Mouse (Mus musculus): ENCODE measurements around the gene C130032M10Rik. TPM values are rescaled to one million over a fixed set of nuclear protein-coding genes. Genes with fewer than 3 reads are reported as not detected.
"Not testable (repeated sequence)": the region's sequence is repeated elsewhere in the genome, so short reads cannot be mapped to it uniquely, and the experiment has no call there.

The C130032M10Rik gene
- total RNA-seq, 1 experiment, result 1.8 TPM

DNA sequence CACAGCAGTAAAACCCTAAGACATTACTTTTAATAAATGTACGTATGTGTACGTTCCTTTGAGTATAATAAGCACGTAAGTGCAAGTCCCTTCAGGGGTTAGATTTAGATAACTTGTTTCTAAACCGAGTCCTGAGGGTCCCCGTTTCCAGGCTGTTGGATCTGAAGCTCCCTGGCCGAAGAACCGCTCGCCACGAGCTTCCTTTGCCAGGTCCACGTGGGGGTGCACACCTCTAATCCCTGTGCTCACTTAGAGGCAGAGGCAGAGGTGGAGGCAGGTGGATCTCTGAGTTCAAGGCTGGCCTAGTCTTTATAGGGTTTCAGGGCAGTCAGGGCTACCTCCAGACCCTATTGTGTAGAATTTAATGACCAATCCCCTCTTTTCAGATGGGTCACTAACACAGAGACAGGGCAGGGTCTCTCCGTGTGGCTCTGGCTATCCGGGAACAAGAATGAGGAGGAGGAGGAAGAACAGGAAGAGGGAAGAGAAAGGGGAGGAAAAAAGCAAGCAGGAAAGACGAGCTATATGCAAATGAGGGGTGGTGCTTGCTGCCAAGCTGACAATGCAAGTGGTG lies 2.5 kb downstream of the C130032M10Rik start:
- peaks cover 46% of the 10 kb centered on the region for H3K36me3 ChIP-seq (ENCODE audit: control insufficient read depth, insufficient read depth, low read length, poor library complexity, severe bottlenecking)

DNA sequence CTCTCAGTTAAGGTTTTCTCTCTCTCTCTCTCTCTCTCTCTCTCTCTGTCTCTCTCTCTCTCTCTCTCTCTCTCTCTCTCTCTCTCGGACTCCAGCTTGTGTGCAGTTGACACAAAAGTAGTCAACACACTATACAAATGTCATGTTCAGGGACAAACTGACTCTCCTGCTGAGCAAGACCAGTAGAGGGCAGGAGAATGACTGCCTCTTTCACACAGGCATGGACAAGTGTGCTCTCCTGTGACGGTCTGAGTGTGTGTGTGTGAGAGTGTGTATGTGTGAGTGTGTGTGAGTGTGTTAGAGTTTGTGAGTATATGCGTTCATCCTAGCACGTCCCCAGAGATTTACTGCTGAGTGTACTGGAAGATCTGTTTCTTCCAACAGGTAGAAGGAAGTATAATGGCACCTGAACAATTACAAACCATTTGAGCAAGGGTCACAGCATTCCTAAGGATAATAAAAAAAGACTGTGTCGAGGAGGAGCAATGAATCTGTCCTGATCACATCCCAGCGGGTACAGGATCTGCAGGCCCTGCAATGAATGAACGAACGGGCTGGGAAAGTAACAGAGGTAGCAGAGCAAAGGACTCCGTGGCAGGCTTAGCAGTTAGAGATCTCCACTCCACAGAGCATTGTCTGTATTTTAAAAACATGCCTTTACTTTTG lies 3.4 kb downstream of the C130032M10Rik start:
- Histone ChIP-seq H3K9me3 (ENCODE audit: control insufficient read depth, insufficient read depth, low read depth, low read length) (no peaks in the 10 kb centered on the region), H3K4me1 (ENCODE audit: control insufficient read depth in 2 of 2, insufficient read depth in 2 of 2, low read length in 2 of 2, poor library complexity in 1 of 2) (peaks cover 13 to 37% of the 10 kb centered on the region in 2 experiments), H3K27ac (ENCODE audit: insufficient read depth, low read depth, low read length, poor library complexity, severe bottlenecking) (no peak overlapping the region), H3K36me3 (ENCODE audit: control insufficient read depth, insufficient read depth, low read length, poor library complexity, severe bottlenecking) (peaks cover 44% of the 10 kb centered on the region), H3K4me3 (ENCODE audit: insufficient read depth in 1 of 2, low read depth in 1 of 2, low read length in 2 of 2, poor library complexity in 1 of 2, severe bottlenecking in 1 of 2) (no peak overlapping the region), H3K9ac (ENCODE audit: insufficient read depth, low read depth, low read length, poor library complexity, severe bottlenecking) (no peak overlapping the region)
- no peak for DNase-seq (ENCODE audit: low read depth, low spot score)
- TF ChIP-seq HCFC1 (IDR thresholded peaks at IDR 0.05; ENCODE audit: borderline replicate concordance, insufficient read depth, low read length) (no peak), CHD2 (IDR thresholded peaks at IDR 0.05; ENCODE audit: low read depth, low read length) (no peak), ZC3H11A (IDR thresholded peaks at IDR 0.05; ENCODE audit: borderline replicate concordance, low read depth, low read length) (no peak), MAFK (IDR thresholded peaks at IDR 0.05; ENCODE audit: insufficient read depth, low read depth, low read length) (no peak)
- in situ Hi-C loops (cut with MboI; ENCODE audit: low sequenced_read_pairs in 2 of 2, unreplicated experiment in 2 of 2), result no loop called here

More for the DNA sequence above, 2.5 kb downstream of the C130032M10Rik start:
- TF ChIP-seq CHD2 (IDR thresholded peaks at IDR 0.05; ENCODE audit: low read depth, low read length) (no peak), MAFK (IDR thresholded peaks at IDR 0.05; ENCODE audit: insufficient read depth, low read depth, low read length) (no peak)
- no peak overlapping the region for H3K4me3 ChIP-seq (ENCODE audit: insufficient read depth in 1 of 2, low read depth in 1 of 2, low read length in 2 of 2, poor library complexity in 1 of 2, severe bottlenecking in 1 of 2)
- H3K9me3 ChIP-seq (ENCODE audit: control insufficient read depth, insufficient read depth, low read depth, low read length), result no peaks in the 10 kb centered on the region
- peak overlapping the region; percentile 27; the same call in 1 of the 2 replicates for H3K27ac ChIP-seq (ENCODE audit: insufficient read depth, low read depth, low read length, poor library complexity, severe bottlenecking)
- peaks cover 13 to 39% of the 10 kb centered on the region in 2 experiments for H3K4me1 ChIP-seq (ENCODE audit: control insufficient read depth in 2 of 2, insufficient read depth in 2 of 2, low read length in 2 of 2, poor library complexity in 1 of 2)
- H3K9ac ChIP-seq (ENCODE audit: insufficient read depth, low read depth, low read length, poor library complexity, severe bottlenecking), result peak overlapping the region; percentile 3; the same call in 1 of the 2 replicates
- in situ Hi-C loops (cut with MboI; ENCODE audit: low sequenced_read_pairs in 2 of 2, unreplicated experiment in 2 of 2), result no loop called here
- no peak for DNase-seq (ENCODE audit: low read depth, low spot score)

DNA sequence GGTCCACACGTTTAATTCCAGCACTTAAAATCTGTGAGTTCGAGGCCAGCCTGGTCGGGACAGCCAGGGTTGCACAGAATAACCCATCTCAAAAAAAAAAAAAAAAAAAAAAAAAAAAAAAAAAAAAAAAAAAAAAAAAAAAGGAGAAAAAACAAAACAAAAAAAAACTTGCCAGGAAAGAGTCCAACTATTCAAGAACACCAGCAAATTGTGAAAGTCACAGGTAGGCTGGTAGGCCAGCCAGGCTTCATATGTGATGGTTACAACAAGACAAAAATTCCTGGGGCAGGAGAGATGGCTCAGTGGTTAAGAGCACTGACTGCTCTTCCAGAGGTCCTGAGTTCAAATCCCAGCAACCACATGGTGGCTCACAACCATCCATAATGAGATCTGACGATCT lies 5.0 kb downstream of the C130032M10Rik start:
- H3K27ac ChIP-seq (ENCODE audit: insufficient read depth, low read depth, low read length, poor library complexity, severe bottlenecking); H3K4me3 ChIP-seq (ENCODE audit: insufficient read depth in 1 of 2, low read depth in 1 of 2, low read length in 2 of 2, poor library complexity in 1 of 2, severe bottlenecking in 1 of 2); H3K9me3 ChIP-seq (ENCODE audit: control insufficient read depth, insufficient read depth, low read depth, low read length); in situ Hi-C loops (cut with MboI; ENCODE audit: low sequenced_read_pairs in 2 of 2, unreplicated experiment in 2 of 2); DNase-seq (ENCODE audit: low read depth, low spot score); H3K9ac ChIP-seq (ENCODE audit: insufficient read depth, low read depth, low read length, poor library complexity, severe bottlenecking): not testable (repeated sequence)
- peak; percentile 81 for TF ChIP-seq ZNF384 (IDR thresholded peaks at IDR 0.05; ENCODE audit: low read depth, low read length)
- peaks cover 43% of the 10 kb centered on the region for H3K36me3 ChIP-seq (ENCODE audit: control insufficient read depth, insufficient read depth, low read length, poor library complexity, severe bottlenecking)
- H3K4me1 ChIP-seq (ENCODE audit: control insufficient read depth in 2 of 2, insufficient read depth in 2 of 2, low read length in 2 of 2, poor library complexity in 1 of 2), result peaks cover 8 to 43% of the 10 kb centered on the region in 2 experiments; a peak in 3 of 4 replicates

DNA sequence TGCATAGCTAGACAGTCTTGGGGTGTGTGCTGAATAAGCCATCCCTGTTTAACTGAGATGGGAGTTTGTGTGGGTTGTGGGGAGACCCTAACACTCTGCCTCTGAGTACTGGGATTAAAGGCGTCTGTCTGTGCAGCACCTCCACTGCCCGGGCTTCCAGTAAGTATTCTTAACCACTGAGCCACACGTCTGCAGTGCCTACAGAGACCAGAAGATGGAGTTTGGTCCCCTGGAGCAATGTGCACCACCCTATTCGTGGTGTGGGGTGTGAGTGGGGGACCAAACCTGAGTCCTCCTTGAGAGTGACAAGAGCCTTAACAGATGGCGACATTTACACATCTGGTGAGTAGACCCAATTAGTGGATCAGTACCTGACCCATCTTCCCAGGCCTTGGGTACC lies 6.5 kb downstream of the C130032M10Rik start:
- H3K9me3 ChIP-seq (ENCODE audit: control insufficient read depth, insufficient read depth, low read depth, low read length), result no peaks in the 10 kb centered on the region
- peaks cover 37% of the 10 kb centered on the region for H3K36me3 ChIP-seq (ENCODE audit: control insufficient read depth, insufficient read depth, low read length, poor library complexity, severe bottlenecking)
- in situ Hi-C loops (cut with MboI; ENCODE audit: low sequenced_read_pairs in 2 of 2, unreplicated experiment in 2 of 2), result no loop called here
- no peak for DNase-seq (ENCODE audit: low read depth, low spot score)
- no peak overlapping the region for H3K9ac ChIP-seq (ENCODE audit: insufficient read depth, low read depth, low read length, poor library complexity, severe bottlenecking)
- peaks cover 8 to 37% of the 10 kb centered on the region in 2 experiments; a peak in 3 of 4 replicates for H3K4me1 ChIP-seq (ENCODE audit: control insufficient read depth in 2 of 2, insufficient read depth in 2 of 2, low read length in 2 of 2, poor library complexity in 1 of 2)
- TF ChIP-seq ZNF384 (IDR thresholded peaks at IDR 0.05; ENCODE audit: low read depth, low read length), result no peak
- no peak for TF ChIP-seq HCFC1 (IDR thresholded peaks at IDR 0.05; ENCODE audit: borderline replicate concordance, insufficient read depth, low read length)
- TF ChIP-seq CHD2 (IDR thresholded peaks at IDR 0.05; ENCODE audit: low read depth, low read length), result no peak
- H3K4me3 ChIP-seq (ENCODE audit: insufficient read depth in 1 of 2, low read depth in 1 of 2, low read length in 2 of 2, poor library complexity in 1 of 2, severe bottlenecking in 1 of 2), result no peak overlapping the region
- no peak overlapping the region for H3K27ac ChIP-seq (ENCODE audit: insufficient read depth, low read depth, low read length, poor library complexity, severe bottlenecking)

DNA sequence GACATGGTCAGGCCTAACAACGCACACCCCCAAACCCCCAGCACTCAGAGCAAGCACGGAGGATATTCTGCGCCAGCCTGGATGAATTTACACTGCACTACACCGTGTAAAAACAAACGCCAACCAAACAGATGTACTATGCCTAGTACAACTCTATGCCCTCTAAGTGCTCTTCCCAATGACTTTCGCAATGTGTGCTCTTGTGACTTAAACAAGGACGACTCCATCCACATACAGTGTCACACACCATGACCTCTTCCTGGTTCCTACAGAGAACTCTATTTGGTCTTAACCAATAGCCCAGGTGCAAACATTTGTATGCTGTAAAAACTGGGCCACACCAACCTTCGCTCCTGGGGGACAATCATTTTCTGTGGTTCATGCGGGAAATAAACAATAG lies 7.0 kb downstream of the C130032M10Rik start:
- no peak overlapping the region for H3K9ac ChIP-seq (ENCODE audit: insufficient read depth, low read depth, low read length, poor library complexity, severe bottlenecking)
- TF ChIP-seq MAFK (IDR thresholded peaks at IDR 0.05; ENCODE audit: insufficient read depth, low read depth, low read length) (no peak), ZC3H11A (IDR thresholded peaks at IDR 0.05; ENCODE audit: borderline replicate concordance, low read depth, low read length) (no peak), ZNF384 (IDR thresholded peaks at IDR 0.05; ENCODE audit: low read depth, low read length) (no peak)
- H3K36me3 ChIP-seq (ENCODE audit: control insufficient read depth, insufficient read depth, low read length, poor library complexity, severe bottlenecking), result peaks cover 37% of the 10 kb centered on the region
- no peak for DNase-seq (ENCODE audit: low read depth, low spot score)
- H3K4me3 ChIP-seq (ENCODE audit: insufficient read depth in 1 of 2, low read depth in 1 of 2, low read length in 2 of 2, poor library complexity in 1 of 2, severe bottlenecking in 1 of 2), result no peak overlapping the region
- H3K9me3 ChIP-seq (ENCODE audit: control insufficient read depth, insufficient read depth, low read depth, low read length), result no peaks in the 10 kb centered on the region
- peaks cover 8 to 32% of the 10 kb centered on the region in 2 experiments for H3K4me1 ChIP-seq (ENCODE audit: control insufficient read depth in 2 of 2, insufficient read depth in 2 of 2, low read length in 2 of 2, poor library complexity in 1 of 2)
- in situ Hi-C loops (cut with MboI; ENCODE audit: low sequenced_read_pairs in 2 of 2, unreplicated experiment in 2 of 2), result no loop called here
- H3K27ac ChIP-seq (ENCODE audit: insufficient read depth, low read depth, low read length, poor library complexity, severe bottlenecking), result no peak overlapping the region

All from ES-E14 (cell line).